Mouse (Mus musculus) lung, adult 2 months (tissue): ENCODE measurements around the gene Pde8b. TPM values are rescaled to one million over a fixed set of nuclear protein-coding genes. Genes with fewer than 3 reads are reported as not detected.

ENCODE experiments used
- DNase-seq: peaks from one replicate; pipeline ENCODE4 v3.0.0; 2022
- H3K4me1 ChIP-seq: fragments of 200-500 bp; 2 replicates; pipeline ENCODE4 v1.6.1; 2011; ENCODE audit warnings: low read length; ENCODE audit not compliant: control insufficient read depth, insufficient read depth
- H3K4me3 ChIP-seq: fragments of 200-500 bp; replicated peaks from 2 replicates; pipeline ENCODE3; 2011; ENCODE audit warnings: low read depth, mild to moderate bottlenecking, control low read depth, low read length; ENCODE audit errors: extremely low read depth
- CTCF ChIP-seq: fragments of 200-500 bp; IDR thresholded peaks from 2 replicates; pipeline ENCODE4 v1.5.1; 2011; ENCODE audit warnings: mild to moderate bottlenecking, low read length, control low read depth; ENCODE audit not compliant: insufficient read depth
- POLR2A ChIP-seq: fragments of 200-500 bp; IDR thresholded peaks from 2 replicates; pipeline ENCODE4 v1.6.1; 2011; ENCODE audit warnings: low read depth, mild to moderate bottlenecking, control low read depth, low read length, borderline replicate concordance; ENCODE audit errors: extremely low read depth
- WGBS: fragments of 180-500 bp; shearing (Covaris S2); methylation state at CpG from one replicate; pipeline ENCODE4 v1.1.7; 2018; 5-methylcytosine and 5-hydroxymethylcytosine counted together
- polyA plus RNA-seq: library from polyadenylated mRNA; depleted of rRNA; stranded (reverse); fragments of >200 nt; gene quantifications from 2 replicates; pipeline ENCODE4 v1.2.3, GENCODE M21; 2012

Gene Pde8b
- polyA plus RNA-seq, 1 experiment: 38.8 TPM

GRCm38 (mm10) chr13:95034715-95035114 lies 215.4 kb downstream of the Pde8b start:
- Histone ChIP-seq H3K4me1 (no peaks in the 10 kb centered on the region), H3K4me3 (no peak overlapping the region)
- no peak for DNase-seq
- 68% methylated on average over 2 of the region's 2 CpGs for WGBS
- no peak for TF ChIP-seq POLR2A
- no peak for TF ChIP-seq CTCF

GRCm38 (mm10) chr13:95034094-95034493 lies 216.0 kb downstream of the Pde8b start:
- no peak for DNase-seq
- TF ChIP-seq POLR2A (no peak), CTCF (no peak)
- Histone ChIP-seq H3K4me1 (no peaks in the 10 kb centered on the region), H3K4me3 (no peak overlapping the region)
- WGBS: 50% methylated on average over 9 of the region's 9 CpGs

GRCm38 (mm10) chr13:95032973-95033372 lies 217.2 kb downstream of the Pde8b start:
- WGBS: 66% methylated on average over 6 of the region's 6 CpGs
- Histone ChIP-seq H3K4me3 (no peak overlapping the region), H3K4me1 (no peaks in the 10 kb centered on the region)
- no peak for DNase-seq
- TF ChIP-seq CTCF (no peak), POLR2A (no peak)

- 70% methylated on average over 17 of the region's 17 CpGs for WGBS
- TF ChIP-seq CTCF (no peak), POLR2A (no peak)
- no peak for DNase-seq
- Histone ChIP-seq H3K4me1 (no peaks in the 10 kb centered on the region), H3K4me3 (no peak overlapping the region)
These were observed 217.9 kb downstream of the Pde8b start for GRCm38 (mm10) chr13:95032127-95032831.

- Histone ChIP-seq H3K4me3 (no peak overlapping the region), H3K4me1 (no peaks in the 10 kb centered on the region)
- no peak for TF ChIP-seq POLR2A
- no peak for DNase-seq
- WGBS: 88% methylated on average over 6 of the region's 6 CpGs
These were observed 219.3 kb downstream of the Pde8b start for GRCm38 (mm10) chr13:95030828-95031227.

GRCm38 (mm10) chr13:95020216-95020615 lies 229.9 kb downstream of the Pde8b start:
- H3K4me1 ChIP-seq: no peaks in the 10 kb centered on the region
- H3K4me3 ChIP-seq: no peak overlapping the region
- TF ChIP-seq CTCF (no peak), POLR2A (no peak)
- 91% methylated on average over 6 of the region's 6 CpGs for WGBS
- DNase-seq: no peak

GRCm38 (mm10) chr13:95019345-95019744 lies 230.8 kb downstream of the Pde8b start:
- no peak for DNase-seq
- Histone ChIP-seq H3K4me1 (no peaks in the 10 kb centered on the region), H3K4me3 (no peak overlapping the region)
- TF ChIP-seq POLR2A: no peak
- no peak for TF ChIP-seq CTCF
- 62% methylated on average over 6 of the region's 6 CpGs for WGBS

- 19% methylated on average over 9 of the region's 9 CpGs for WGBS
- DNase-seq: peak; percentile 41
- Histone ChIP-seq H3K4me1 (no peaks in the 10 kb centered on the region), H3K4me3 (no peak overlapping the region)
- TF ChIP-seq POLR2A (no peak), CTCF (peak; percentile 60)
These were observed 232.2 kb downstream of the Pde8b start for GRCm38 (mm10) chr13:95017916-95018315.

GRCm38 (mm10) chr13:95017278-95017677 lies 232.9 kb downstream of the Pde8b start:
- H3K4me3 ChIP-seq: no peak overlapping the region
- WGBS: 93% methylated on average over 6 of the region's 6 CpGs
- no peak for DNase-seq
- H3K4me1 ChIP-seq: no peaks in the 10 kb centered on the region
- TF ChIP-seq POLR2A (no peak), CTCF (no peak)

GRCm38 (mm10) chr13:95011546-95012257 lies 238.4 kb downstream of the Pde8b start:
- TF ChIP-seq CTCF (no peak), POLR2A (no peak)
- no peak for DNase-seq
- 81% methylated on average over 7 of the region's 7 CpGs for WGBS

More at GRCm38 (mm10) chr13:95011546-95012257, 238.4 kb downstream of the Pde8b start:
- Histone ChIP-seq H3K4me1 (no peaks in the 10 kb centered on the region), H3K4me3 (no peak overlapping the region)
